Mouse (Mus musculus) lung, postnatal 25 days (tissue): ENCODE measurements around the gene Cmpk1.
"Not testable (repeated sequence)": the region's sequence is repeated elsewhere in the genome, so short reads cannot be mapped to it uniquely, and the experiment has no call there.

Experiments
- DNase-seq: peaks from one replicate; pipeline ENCODE4 v3.0.0; 2022; ENCODE audit warnings: low spot score

The Cmpk1 gene

GRCm38 (mm10) chr4:114986591-114987432, at the start of gene Cmpk1:
TSS of gene Cmpk1 (minus strand) at chr4:114987241.
- peak; percentile 89 for DNase-seq

- DNase-seq: no peak
Observed at GRCm38 (mm10) chr4:115035043-115035442, 48.0 kb upstream of the Cmpk1 start.

DNA sequence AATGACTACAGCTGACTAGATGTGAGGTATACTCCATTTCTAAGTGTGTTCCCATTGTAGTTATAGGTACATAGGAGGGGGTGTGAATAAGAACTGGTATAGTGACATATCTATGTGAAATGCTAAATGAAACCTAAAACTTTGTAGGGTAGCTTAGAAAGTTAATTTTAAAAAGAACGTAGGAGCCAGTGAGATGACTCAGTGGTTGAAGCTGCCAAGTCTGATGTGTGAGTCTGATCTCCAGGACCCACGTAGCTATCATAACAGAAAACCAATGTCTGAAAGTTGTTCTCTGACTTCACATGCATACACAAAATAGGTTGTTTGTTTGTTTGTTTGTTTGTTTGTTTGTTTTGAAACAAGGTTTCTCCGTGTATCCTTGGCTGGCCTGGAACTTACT, 33.0 kb upstream of the Cmpk1 start:
- DNase-seq: no peak

- DNase-seq: no peak
Observed at GRCm38 (mm10) chr4:115014276-115014675, 27.2 kb upstream of the Cmpk1 start.

DNA sequence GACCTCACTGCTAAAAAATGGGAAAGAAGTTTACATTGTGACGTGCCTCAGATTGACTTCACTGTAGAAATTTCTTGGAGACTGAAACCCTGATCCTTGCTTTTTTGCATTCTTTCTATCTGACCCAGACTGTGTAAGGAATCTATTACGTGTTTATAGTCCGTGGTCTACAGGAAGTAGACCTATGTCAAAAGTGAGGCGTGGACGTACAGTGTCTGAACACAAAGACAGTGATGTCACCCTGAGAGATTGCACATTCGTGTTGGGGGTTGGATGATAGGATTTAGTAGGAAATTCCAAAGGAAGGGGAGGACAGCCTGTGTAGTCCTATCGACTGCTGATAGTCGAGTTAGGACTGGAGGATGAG, 13.4 kb upstream of the Cmpk1 start:
- DNase-seq: no peak

DNA sequence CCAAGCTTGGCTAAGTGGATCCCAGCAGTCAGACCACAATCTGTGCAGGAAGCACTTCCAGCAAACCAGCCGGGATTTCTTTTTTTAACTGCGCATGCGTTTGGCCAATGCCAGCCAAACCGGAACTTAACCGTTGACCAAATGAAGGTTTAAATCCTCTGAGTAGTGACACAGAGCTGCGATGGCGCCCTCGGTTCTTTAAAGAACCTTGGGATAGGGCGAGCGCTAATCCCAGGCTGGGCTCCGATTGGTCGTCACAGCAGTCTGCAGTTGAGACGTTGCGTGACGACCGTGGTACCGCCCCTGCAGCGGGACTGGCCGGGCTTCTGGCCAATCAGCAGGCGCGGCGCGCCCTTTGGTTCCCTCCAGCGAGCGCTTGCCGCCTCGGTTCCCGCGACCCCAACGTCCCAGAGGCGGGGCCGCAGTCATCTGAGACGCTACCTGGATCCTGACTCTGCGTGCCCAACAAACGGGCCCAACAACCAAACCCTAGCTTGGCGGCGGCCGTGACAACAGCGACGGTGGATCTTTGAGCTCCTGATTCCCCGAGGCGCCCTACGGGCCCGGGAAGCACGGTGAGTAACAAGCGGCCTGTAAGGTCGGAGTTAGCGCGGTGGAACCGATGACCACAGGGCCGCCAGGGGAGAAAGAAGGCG, 12.9 kb upstream of the Cmpk1 start, which contains the start of gene Stil:
Stil (plus strand) TSS at position 387 of the 656 bp plus-strand sequence.
- peak; percentile 98 for DNase-seq

DNA sequence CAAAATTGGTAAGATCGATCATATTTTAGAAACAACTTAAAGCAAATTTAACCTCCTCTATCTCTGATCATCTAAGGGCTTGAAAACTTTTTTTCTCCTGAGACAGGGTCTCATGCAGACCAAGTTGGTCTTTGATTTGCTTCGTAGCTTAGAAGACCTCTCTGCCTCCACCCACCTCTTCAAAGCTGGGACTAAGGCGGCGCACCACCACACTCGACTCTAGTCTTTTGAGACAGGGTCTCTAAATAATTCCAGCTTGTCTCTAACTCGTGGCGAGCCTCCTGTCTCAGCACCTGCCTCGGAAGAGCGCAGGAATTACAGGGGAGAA, 12.4 kb upstream of the Cmpk1 start:
- peak; percentile 8 for DNase-seq

DNA sequence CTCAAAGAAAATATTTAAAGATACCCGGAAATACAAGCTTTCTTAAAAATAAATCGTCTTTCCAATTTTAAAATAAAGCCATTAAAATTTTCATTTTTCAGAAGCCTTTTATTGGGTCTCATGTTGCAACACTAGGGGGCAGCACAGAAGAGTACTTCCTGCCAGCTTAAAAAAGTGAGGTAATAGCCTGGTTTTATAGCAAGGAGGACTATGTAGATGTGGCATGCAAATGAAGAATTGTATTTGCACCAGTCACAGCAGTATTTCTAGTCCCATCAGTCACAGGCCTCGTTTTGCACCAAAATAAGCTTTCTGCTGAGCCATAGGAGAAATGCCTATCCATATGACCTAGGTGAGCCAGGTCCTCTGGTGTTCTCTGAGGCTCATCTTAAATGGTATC, 10.0 kb upstream of the Cmpk1 start:
- DNase-seq: peak; percentile 51

DNA sequence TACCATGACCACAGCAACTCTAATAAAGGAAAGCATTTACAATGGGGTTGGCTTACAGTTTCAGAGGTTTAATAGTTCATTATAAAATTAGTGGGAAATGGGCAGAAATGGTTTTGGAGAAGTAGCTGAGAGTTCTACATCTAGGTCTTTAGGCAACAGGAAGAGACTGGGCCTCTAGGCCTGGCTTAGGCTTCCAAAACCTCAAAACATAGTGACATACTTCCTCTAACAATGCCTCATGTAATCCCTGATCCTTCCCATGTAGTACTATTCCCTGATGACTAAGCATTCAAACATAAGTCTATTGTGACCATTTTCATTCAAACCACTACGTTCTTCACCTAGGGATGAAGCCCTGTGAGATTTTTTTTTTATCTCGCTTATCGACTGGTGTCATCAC, 7.2 kb upstream of the Cmpk1 start:
- DNase-seq: no peak

DNA sequence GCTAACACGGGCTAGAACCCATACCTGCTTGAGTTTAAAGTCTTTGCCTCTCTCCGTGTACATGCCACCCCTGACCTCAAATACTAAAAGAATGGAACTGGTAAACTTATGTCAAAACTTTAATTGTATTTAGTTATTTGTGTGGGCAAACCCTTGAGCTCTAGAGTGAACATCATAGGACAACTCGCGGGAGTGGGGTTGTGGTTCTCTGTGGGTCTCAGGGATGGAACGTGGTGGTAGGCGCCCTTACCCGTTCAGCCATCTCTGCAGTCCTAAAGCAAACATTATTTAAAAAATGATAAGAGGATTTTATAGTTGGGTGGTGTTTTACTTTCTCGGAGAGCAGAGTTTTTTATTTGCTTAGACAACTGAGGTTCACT, 840 bp downstream of the Cmpk1 start:
- no peak for DNase-seq

- DNase-seq: peak; percentile 33
Observed at GRCm38 (mm10) chr4:114983020-114983419, 4.0 kb downstream of the Cmpk1 start.

DNA sequence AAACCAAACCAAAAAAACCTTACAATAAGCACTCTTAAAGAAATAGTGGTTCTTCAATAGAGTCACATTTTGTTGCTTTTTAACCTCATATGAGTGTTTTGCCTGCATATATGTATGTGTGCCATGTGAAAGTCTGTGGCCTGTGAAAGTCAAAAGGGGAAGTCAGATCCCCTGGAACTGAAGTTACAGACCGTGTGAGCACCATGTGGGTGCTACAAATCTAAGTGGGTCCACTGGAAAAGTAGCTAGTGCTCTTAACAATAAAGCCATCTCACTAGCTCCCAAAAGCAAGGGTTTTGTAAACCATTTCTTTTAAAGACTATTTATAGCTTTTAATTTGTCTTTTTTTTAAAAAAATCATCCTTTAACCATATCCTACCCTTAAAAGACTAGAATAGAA, 4.4 kb downstream of the Cmpk1 start:
- no peak for DNase-seq

- no peak for DNase-seq
Observed at GRCm38 (mm10) chr4:114973229-114973740, 13.8 kb downstream of the Cmpk1 start.

DNA sequence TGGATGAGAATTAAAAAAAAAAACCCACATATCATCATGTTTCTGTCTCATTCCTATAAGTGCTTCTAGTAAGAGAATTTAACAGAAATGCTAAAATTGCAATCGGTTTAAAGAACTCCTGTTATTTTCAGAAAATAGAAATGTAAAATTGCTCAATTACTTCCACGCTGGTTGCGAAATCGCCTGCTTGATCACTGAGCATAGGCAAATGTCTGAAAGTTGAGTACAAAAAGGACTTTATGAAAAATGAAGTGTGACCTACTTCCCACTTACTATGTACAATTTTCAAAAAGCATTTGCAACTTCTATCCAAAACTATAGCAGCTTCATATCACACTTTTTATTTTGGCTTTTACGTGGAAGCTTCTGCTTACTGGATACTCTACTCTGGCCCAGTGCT, 16.3 kb downstream of the Cmpk1 start:
- DNase-seq: peak; percentile 23

GRCm38 (mm10) chr4:114960881-114961280, 26.2 kb downstream of the Cmpk1 start:
- not testable (repeated sequence) for DNase-seq

DNA sequence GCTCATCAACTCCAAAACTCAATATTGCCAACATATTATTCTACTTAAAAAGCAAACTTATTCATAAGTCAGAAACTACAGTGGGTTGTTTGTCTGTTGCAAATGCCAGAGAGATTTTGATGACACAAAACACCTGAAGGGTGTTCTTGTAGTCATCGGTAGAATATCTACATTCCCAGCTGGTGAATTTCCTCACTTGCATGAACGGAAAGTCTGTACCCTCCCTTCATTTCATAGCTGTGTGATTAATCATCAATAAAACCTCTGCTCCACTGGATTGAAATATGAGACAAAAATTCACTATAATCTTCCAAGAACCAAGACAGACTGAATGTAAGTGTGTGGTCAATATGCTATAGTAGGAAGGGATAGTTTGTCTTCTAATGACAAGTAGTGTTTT, 27.5 kb downstream of the Cmpk1 start:
- no peak for DNase-seq

DNA sequence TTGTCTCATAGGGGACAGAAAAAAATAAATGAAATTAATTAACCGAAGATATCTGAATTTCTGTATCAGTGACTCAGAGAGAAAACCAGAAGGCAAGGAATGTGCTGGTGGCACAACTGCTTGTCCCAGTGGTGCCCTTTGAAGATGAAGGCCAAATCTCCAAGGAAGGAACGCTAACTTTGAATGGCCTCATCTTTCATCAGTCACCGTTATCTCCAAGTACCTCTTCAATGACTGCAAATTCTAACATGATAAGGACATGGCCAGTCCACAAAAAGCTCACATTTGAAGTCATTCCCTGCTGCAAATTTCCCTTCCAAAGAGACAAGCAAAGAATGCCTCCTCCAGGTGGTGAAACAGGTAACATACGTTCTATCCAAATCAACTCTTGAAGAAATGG, 28.3 kb downstream of the Cmpk1 start:
- no peak for DNase-seq

GRCm38 (mm10) chr4:114958231-114958630, 28.8 kb downstream of the Cmpk1 start:
- DNase-seq: no peak

DNA sequence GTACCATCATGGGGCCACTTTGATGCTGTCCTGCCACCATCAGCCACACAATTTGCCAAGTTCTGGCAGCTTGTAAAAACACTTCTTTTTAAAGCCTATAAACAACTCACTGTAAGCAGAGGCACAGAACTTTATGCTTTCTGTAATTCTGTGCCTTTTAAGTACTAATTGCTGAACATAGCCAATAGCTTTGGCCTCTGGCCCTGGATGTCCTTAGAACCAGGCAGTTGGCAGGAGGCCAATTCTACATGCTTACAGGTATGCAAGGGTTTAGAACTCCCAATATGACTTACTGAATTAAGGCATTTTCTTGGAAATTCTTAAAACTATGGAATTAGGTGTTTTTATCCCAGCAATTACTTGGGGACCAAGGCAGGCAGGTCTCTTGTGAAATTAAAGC, 29.6 kb downstream of the Cmpk1 start:
- no peak for DNase-seq

GRCm38 (mm10) chr4:114953172-114953571, 33.9 kb downstream of the Cmpk1 start:
- no peak for DNase-seq

DNA sequence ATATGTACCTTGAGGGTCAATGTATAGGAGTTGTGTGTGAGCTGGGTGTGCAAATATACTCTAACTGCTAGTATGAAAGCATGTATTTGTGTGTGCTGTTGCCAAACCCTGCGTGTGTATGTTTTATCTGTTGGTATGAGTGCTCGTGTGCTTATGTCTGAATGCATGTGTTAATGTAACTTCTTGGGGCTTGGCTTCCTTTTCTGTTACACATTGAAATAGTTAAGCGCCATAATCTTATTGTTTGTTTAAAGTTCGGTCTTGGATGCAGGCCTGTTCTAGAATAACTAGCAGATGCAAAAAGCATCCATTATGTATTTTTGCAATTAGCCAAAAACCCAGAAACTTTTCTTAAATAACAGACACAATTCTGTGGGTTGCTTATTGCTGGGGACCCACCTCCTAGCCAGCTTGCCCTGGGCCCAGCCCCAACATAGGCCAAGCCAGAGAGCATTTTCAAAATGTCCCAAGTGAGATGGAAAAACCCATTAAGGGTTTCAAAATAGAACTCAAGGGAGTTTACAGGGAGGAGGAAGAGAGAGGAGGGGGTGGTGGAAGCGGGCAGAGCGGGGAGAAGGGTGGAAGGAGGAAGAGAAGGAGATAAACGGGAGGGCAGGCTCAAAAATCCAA, 39.1 kb downstream of the Cmpk1 start:
- DNase-seq: no peak

- peak; percentile 77 for DNase-seq
Observed at GRCm38 (mm10) chr4:114947395-114947794, 39.6 kb downstream of the Cmpk1 start.

- no peak for DNase-seq
Observed at GRCm38 (mm10) chr4:114946416-114946815, 40.6 kb downstream of the Cmpk1 start.
